In the genomic region with DNA sequence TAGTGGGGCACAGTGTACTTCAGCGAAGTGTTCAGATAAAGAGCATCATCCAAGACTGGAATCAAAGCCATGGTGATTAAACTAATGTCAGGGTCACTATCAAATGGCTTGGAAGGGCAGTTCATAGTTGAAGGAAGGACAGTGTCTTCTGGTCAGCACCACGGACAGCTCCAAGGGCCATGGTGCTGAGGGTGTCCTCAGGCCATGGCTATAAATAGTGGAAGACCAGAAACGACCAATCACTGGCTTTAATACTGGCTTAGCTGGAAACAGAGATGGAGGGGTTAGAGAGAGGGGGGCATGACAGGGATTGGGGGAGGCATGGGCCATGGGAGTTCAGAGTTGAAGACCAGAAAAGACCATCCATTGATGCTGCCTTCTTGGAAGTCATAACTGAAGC, we compare ENCODE assay signal across 8 mouse cellular contexts.
DNase-seq lines count a peak whose midpoint lies in the region; ATAC-seq and TF ChIP-seq lines count a peak whose summit lies in the region.

No protein-coding gene starts in this region.

- no peak overlapping the region for H3K4me3 ChIP-seq in hindbrain, postnatal 0 days (ENCODE audit: low read length)
- H3K4me3 ChIP-seq in lung, embryonic 15.5 days, result no peak overlapping the region
- H3K4me3 ChIP-seq in forebrain, embryonic 14.5 days (ENCODE audit: low read depth, low read length), result no peak overlapping the region
- no peak overlapping the region for H3K4me3 ChIP-seq in forebrain, postnatal 0 days (ENCODE audit: low read depth, low read length)

- no peak overlapping the region for H3K27ac ChIP-seq in hindbrain, postnatal 0 days
- no peak overlapping the region for H3K27ac ChIP-seq in lung, embryonic 15.5 days
- no peak overlapping the region for H3K27ac ChIP-seq in forebrain, embryonic 14.5 days (ENCODE audit: low read depth, low read length)
- no peak overlapping the region for H3K27ac ChIP-seq in forebrain, postnatal 0 days (ENCODE audit: low read depth, low read length)

- WGBS in hindbrain, postnatal 0 days, result 19% methylated on average over 3 of the region's 3 CpGs
- 17% methylated on average over 3 of the region's 3 CpGs for WGBS in lung, embryonic 15.5 days
- 24% methylated on average over 3 of the region's 3 CpGs for WGBS in forebrain, embryonic 14.5 days
- WGBS in forebrain, postnatal 0 days, result 20% methylated on average over 3 of the region's 3 CpGs

- ATAC-seq in hindbrain, postnatal 0 days, result no peak
- peak; percentile 31; the same call in 1 of the 2 replicates for ATAC-seq in lung, embryonic 15.5 days (ENCODE audit: borderline replicate concordance, extremely low read depth, low FRiP score, low TSS enrichment)
- ATAC-seq in forebrain, embryonic 14.5 days, result no peak
- ATAC-seq in forebrain, postnatal 0 days, result no peak

- no peaks in the 10 kb centered on the region for H3K36me3 ChIP-seq in hindbrain, postnatal 0 days (ENCODE audit: insufficient read depth, low read length)
- no peaks in the 10 kb centered on the region for H3K36me3 ChIP-seq in lung, embryonic 15.5 days
- H3K36me3 ChIP-seq in forebrain, embryonic 14.5 days (ENCODE audit: control insufficient read depth, insufficient read depth, low read length), result no peaks in the 10 kb centered on the region
- no peaks in the 10 kb centered on the region for H3K36me3 ChIP-seq in forebrain, postnatal 0 days (ENCODE audit: insufficient read depth)

- DNase-seq in left cerebral cortex, postnatal 4 days, result peak; percentile 13
- DNase-seq in left cerebral cortex, adult 9 months (ENCODE audit: low spot score in 2 of 2), result no peak
- DNase-seq in c-Kit-positive CD71-negative TER-119-negative erythroid progenitor cells, embryonic 14.5 days (ENCODE audit: low read depth), result peak; percentile 46
- peak; percentile 19 for DNase-seq in hindbrain, postnatal 0 days (ENCODE audit: low spot score)
- peak; percentile 48 for DNase-seq in yolk sac, embryonic 10.5 days (ENCODE audit: low spot score)
- DNase-seq in forebrain, embryonic 14.5 days (ENCODE audit: low spot score), result no peak
- no peak for DNase-seq in forebrain, postnatal 0 days

- no peak overlapping the region for H3K9ac ChIP-seq in hindbrain, postnatal 0 days (replicated peaks; ENCODE audit: low read length)
- no peak overlapping the region for H3K9ac ChIP-seq in lung, embryonic 15.5 days
- no peak overlapping the region for H3K9ac ChIP-seq in forebrain, embryonic 14.5 days (ENCODE audit: low read length)
- H3K9ac ChIP-seq in forebrain, postnatal 0 days, result no peak overlapping the region

- H3K4me2 ChIP-seq in hindbrain, postnatal 0 days (ENCODE audit: low read depth, low read length), result no peak overlapping the region
- H3K4me2 ChIP-seq in lung, embryonic 15.5 days, result no peak overlapping the region
- H3K4me2 ChIP-seq in forebrain, embryonic 14.5 days (ENCODE audit: low read length), result no peak overlapping the region
- no peak overlapping the region for H3K4me2 ChIP-seq in forebrain, postnatal 0 days (ENCODE audit: low read depth)

- H3K4me1 ChIP-seq in hindbrain, postnatal 0 days (ENCODE audit: insufficient read depth, low read length), result 0 out of 2 replicates have a peak, but pooled peaks cover 5% of the 10 kb centered on the region
- no peaks in the 10 kb centered on the region for H3K4me1 ChIP-seq in lung, embryonic 15.5 days
- H3K4me1 ChIP-seq in forebrain, embryonic 14.5 days (ENCODE audit: control insufficient read depth, insufficient read depth, low read length), result no peaks in the 10 kb centered on the region
- no peaks in the 10 kb centered on the region for H3K4me1 ChIP-seq in forebrain, postnatal 0 days (ENCODE audit: insufficient read depth)

- no peaks in the 10 kb centered on the region for H3K9me3 ChIP-seq in hindbrain, postnatal 0 days (ENCODE audit: low read length)
- H3K9me3 ChIP-seq in lung, embryonic 15.5 days, result no peaks in the 10 kb centered on the region
- no peaks in the 10 kb centered on the region for H3K9me3 ChIP-seq in forebrain, embryonic 14.5 days (replicated peaks; ENCODE audit: control insufficient read depth, low read length)
- H3K9me3 ChIP-seq in forebrain, postnatal 0 days (ENCODE audit: low read length), result no peaks in the 10 kb centered on the region

- H3K27me3 ChIP-seq in hindbrain, postnatal 0 days (ENCODE audit: insufficient read depth, low read length), result no peaks in the 10 kb centered on the region
- H3K27me3 ChIP-seq in lung, embryonic 15.5 days, result no peaks in the 10 kb centered on the region
- no peaks in the 10 kb centered on the region for H3K27me3 ChIP-seq in forebrain, embryonic 14.5 days (replicated peaks; ENCODE audit: control insufficient read depth, insufficient read depth, low read length)
- no peaks in the 10 kb centered on the region for H3K27me3 ChIP-seq in forebrain, postnatal 0 days (ENCODE audit: insufficient read depth, low read length)

- intact Hi-C loops in left cerebral cortex, postnatal 4 days (cut with DNase I), result no loop called here

- TF ChIP-seq CTCF in hindbrain, postnatal 0 days (IDR thresholded peaks at IDR 0.05; ENCODE audit: low read depth), result no peak
- no peak for TF ChIP-seq CTCF in forebrain, postnatal 0 days (IDR thresholded peaks at IDR 0.05; ENCODE audit: low read depth)

Comparison
In these comparisons a context has a peak if more than half of its experiments do, and no peak if none do; other contexts are left out.
1. DNase-seq: peak in left cerebral cortex, postnatal 4 days (single experiment), c-Kit-positive CD71-negative TER-119-negative erythroid progenitor cells, embryonic 14.5 days (single experiment), hindbrain, postnatal 0 days (single experiment) and yolk sac, embryonic 10.5 days (single experiment); none in left cerebral cortex, adult 9 months (0 of 2), forebrain, embryonic 14.5 days (single experiment) and forebrain, postnatal 0 days (single experiment).